Mouse (Mus musculus): ENCODE measurements around the gene Irf3. TPM values are rescaled to one million over a fixed set of nuclear protein-coding genes. Genes with fewer than 3 reads are reported as not detected.

Gene Irf3
- polyA plus RNA-seq, 1 experiment: 87.0 TPM

DNA sequence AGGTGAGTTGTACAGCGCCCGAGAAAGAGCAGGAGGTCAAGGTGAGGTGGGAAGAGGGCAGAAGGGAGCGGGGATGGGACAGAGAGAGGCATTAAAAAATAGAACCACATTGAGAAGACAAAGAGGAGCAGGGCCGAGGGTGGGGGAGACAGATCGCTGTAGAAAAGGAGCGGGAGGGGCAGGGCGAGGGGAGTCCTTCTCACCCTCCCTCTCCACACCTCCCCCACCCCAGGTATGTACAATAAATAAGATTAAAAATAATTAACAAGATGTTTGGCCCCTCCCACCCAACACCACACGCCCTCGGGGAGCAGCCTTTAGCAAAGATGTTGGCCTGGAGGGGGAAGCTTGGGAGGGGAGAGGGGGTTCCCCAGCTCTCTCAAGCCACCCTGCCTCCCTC is 30.3 kb downstream of the Irf3 start:
- no peak overlapping the region for H3K4me3 ChIP-seq (replicated peaks)
- TF ChIP-seq GATA1 (IDR thresholded peaks at IDR 0.05; ENCODE audit: borderline replicate concordance, low read length): no peak
- no peak for TF ChIP-seq FLI1 (IDR thresholded peaks at IDR 0.05; ENCODE audit: low read length)
- H3K9me3 ChIP-seq: no peaks in the 10 kb centered on the region
- peaks cover 3% of the 10 kb centered on the region; the same call in 1 of the 2 replicates for H3K4me1 ChIP-seq
- H3K27me3 ChIP-seq (replicated peaks): no peaks in the 10 kb centered on the region
- peaks cover 75% of the 10 kb centered on the region for H3K36me3 ChIP-seq (replicated peaks; ENCODE audit: low read length)

DNA sequence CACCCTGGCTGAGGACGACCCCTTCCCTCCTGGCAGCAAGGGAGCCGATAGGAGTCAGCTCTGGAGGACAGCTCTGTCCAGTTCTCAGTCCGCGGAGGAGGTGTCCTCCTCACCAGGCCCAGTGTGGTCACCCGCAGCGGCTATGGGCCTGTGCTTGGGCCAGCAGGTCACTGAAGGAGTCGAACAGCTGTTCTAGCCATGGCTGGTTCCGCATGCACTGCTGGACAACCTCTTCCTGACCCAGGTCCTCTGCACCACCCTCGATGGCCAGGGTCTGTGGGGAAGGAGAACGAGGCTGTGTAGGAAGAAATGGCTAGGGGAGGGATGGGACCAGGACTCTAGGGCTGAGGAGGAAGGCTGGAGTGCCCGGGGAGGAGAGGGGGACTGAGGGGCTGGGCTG is 30.9 kb downstream of the Irf3 start:
- no peaks in the 10 kb centered on the region for H3K9me3 ChIP-seq
- peaks cover 3% of the 10 kb centered on the region; the same call in 1 of the 2 replicates for H3K4me1 ChIP-seq
- no peak overlapping the region for H3K4me3 ChIP-seq (replicated peaks)
- TF ChIP-seq GATA1 (IDR thresholded peaks at IDR 0.05; ENCODE audit: borderline replicate concordance, low read length) (no peak), FLI1 (IDR thresholded peaks at IDR 0.05; ENCODE audit: low read length) (no peak)
- H3K27me3 ChIP-seq (replicated peaks): no peaks in the 10 kb centered on the region
- H3K36me3 ChIP-seq (replicated peaks; ENCODE audit: low read length): peaks cover 79% of the 10 kb centered on the region

- Histone ChIP-seq H3K4me3 (replicated peaks) (no peak overlapping the region), H3K36me3 (replicated peaks; ENCODE audit: low read length) (peaks cover 93% of the 10 kb centered on the region), H3K27me3 (replicated peaks) (no peaks in the 10 kb centered on the region), H3K9me3 (no peaks in the 10 kb centered on the region), H3K4me1 (peaks cover 3% of the 10 kb centered on the region; the same call in 1 of the 2 replicates)
- TF ChIP-seq GATA1 (IDR thresholded peaks at IDR 0.05; ENCODE audit: borderline replicate concordance, low read length): no peak
- no peak for TF ChIP-seq FLI1 (IDR thresholded peaks at IDR 0.05; ENCODE audit: low read length)
These were observed 32.5 kb downstream of the Irf3 start for GRCm38 (mm10) chr7:45029995-45030394.

DNA sequence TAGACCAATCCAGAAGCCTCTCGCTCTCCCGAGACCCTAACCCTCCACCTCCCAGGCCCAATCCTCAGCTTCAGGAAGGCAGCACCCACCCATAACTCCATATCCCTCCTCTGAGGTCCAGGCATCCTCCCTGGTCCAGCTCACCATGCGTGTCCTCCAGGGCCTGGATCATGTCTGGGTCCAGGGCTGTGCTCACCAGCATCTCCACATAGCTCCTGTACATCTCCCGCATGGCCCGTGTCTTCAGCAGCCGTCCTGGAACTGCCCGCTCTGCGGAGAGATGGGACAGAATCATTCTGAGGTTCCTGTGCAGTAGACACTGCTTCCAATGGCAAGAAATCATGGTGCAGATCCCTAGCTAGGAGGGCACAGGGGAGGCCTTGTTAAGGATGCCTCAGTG is 33.4 kb downstream of the Irf3 start:
- no peaks in the 10 kb centered on the region for H3K27me3 ChIP-seq (replicated peaks)
- no peaks in the 10 kb centered on the region for H3K9me3 ChIP-seq
- peaks cover 97% of the 10 kb centered on the region for H3K36me3 ChIP-seq (replicated peaks; ENCODE audit: low read length)
- no peak for TF ChIP-seq FLI1 (IDR thresholded peaks at IDR 0.05; ENCODE audit: low read length)
- TF ChIP-seq GATA1 (IDR thresholded peaks at IDR 0.05; ENCODE audit: borderline replicate concordance, low read length): no peak
- peaks cover 3% of the 10 kb centered on the region; the same call in 1 of the 2 replicates for H3K4me1 ChIP-seq
- H3K4me3 ChIP-seq (replicated peaks): no peak overlapping the region

DNA sequence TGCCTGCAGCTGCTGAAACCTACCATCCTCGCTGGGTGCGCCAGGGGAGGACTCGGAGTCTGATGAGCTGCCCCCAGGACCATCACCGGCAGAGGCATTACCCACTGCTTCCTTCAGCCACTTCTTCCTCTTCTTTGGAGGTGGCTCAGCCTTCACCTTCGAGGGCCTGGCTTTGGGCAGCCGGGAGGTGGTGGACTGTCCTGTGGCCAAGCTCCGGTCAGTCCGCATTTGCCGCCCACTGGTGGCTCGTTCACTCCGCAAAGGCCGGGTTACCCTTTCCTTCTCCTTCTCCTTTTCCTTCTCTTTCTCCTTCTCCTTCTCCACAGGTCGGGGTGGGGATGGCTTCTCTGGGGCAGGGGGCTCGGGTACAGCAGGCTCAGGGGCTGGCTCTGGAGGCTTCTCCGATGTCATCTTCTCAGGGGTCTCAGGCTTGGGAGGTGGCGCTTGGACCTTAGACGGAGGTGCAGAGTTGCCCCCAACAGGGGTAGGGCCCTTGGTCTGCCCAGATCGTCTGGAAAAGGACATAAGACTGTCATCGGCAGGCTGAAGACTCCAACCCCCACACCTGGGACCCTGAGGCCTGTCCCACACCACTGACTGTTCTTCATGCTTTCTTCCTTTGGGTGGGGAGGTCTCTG is 36.4 kb downstream of the Irf3 start:
- no peaks in the 10 kb centered on the region for H3K9me3 ChIP-seq
- no peaks in the 10 kb centered on the region for H3K27me3 ChIP-seq (replicated peaks)
- peaks cover 15% of the 10 kb centered on the region; the same call in 1 of the 2 replicates for H3K4me1 ChIP-seq
- TF ChIP-seq FLI1 (IDR thresholded peaks at IDR 0.05; ENCODE audit: low read length) (no peak), GATA1 (IDR thresholded peaks at IDR 0.05; ENCODE audit: borderline replicate concordance, low read length) (no peak)
- peaks cover 99% of the 10 kb centered on the region for H3K36me3 ChIP-seq (replicated peaks; ENCODE audit: low read length)
- H3K4me3 ChIP-seq (replicated peaks): no peak overlapping the region

DNA sequence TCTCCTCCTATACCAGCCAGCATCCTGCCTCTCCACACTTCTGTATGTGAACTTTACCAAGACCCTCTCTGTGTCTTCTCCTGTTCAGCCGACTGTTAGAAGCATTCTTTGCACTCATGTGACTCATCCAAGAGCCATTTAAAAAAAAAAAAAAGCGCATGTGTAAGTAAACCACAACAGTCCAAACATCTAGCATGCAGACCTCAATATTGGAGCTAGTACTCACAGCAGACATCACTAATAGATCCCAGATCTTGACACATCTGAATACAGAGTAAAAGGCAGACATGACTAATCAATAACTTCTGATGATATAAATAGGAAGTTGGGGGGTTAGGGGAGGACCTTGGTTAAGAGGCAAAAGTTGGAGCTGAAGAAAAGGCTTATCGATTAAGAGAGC is 38.2 kb downstream of the Irf3 start:
- H3K4me3 ChIP-seq (replicated peaks): no peak overlapping the region
- H3K9me3 ChIP-seq: no peaks in the 10 kb centered on the region
- peaks cover 98% of the 10 kb centered on the region for H3K36me3 ChIP-seq (replicated peaks; ENCODE audit: low read length)
- TF ChIP-seq GATA1 (IDR thresholded peaks at IDR 0.05; ENCODE audit: borderline replicate concordance, low read length) (no peak), FLI1 (IDR thresholded peaks at IDR 0.05; ENCODE audit: low read length) (no peak)
- H3K4me1 ChIP-seq: peaks cover 15% of the 10 kb centered on the region; the same call in 1 of the 2 replicates
- no peaks in the 10 kb centered on the region for H3K27me3 ChIP-seq (replicated peaks)

- H3K36me3 ChIP-seq (replicated peaks; ENCODE audit: low read length): peaks cover 98% of the 10 kb centered on the region
- TF ChIP-seq FLI1 (IDR thresholded peaks at IDR 0.05; ENCODE audit: low read length) (no peak), GATA1 (IDR thresholded peaks at IDR 0.05; ENCODE audit: borderline replicate concordance, low read length) (no peak)
- H3K4me3 ChIP-seq (replicated peaks): no peak overlapping the region
- H3K4me1 ChIP-seq: peaks cover 15% of the 10 kb centered on the region; the same call in 1 of the 2 replicates
- H3K27me3 ChIP-seq (replicated peaks): no peaks in the 10 kb centered on the region
- H3K9me3 ChIP-seq: no peaks in the 10 kb centered on the region
These were observed 39.3 kb downstream of the Irf3 start for GRCm38 (mm10) chr7:45036702-45037101.

GRCm38 (mm10) chr7:45037720-45038361 is 40.4 kb downstream of the Irf3 start:
- peaks cover 98% of the 10 kb centered on the region for H3K36me3 ChIP-seq (replicated peaks; ENCODE audit: low read length)
- TF ChIP-seq GATA1 (IDR thresholded peaks at IDR 0.05; ENCODE audit: borderline replicate concordance, low read length) (no peak), FLI1 (IDR thresholded peaks at IDR 0.05; ENCODE audit: low read length) (no peak)
- no peaks in the 10 kb centered on the region for H3K9me3 ChIP-seq
- no peak overlapping the region for H3K4me3 ChIP-seq (replicated peaks)
- H3K27me3 ChIP-seq (replicated peaks): no peaks in the 10 kb centered on the region
- H3K4me1 ChIP-seq: peaks cover 15% of the 10 kb centered on the region; the same call in 1 of the 2 replicates

- H3K36me3 ChIP-seq (replicated peaks; ENCODE audit: low read length): peaks cover 98% of the 10 kb centered on the region
- H3K4me1 ChIP-seq: peaks cover 18% of the 10 kb centered on the region; the same call in 1 of the 2 replicates
- H3K4me3 ChIP-seq (replicated peaks): no peak overlapping the region
- H3K27me3 ChIP-seq (replicated peaks): no peaks in the 10 kb centered on the region
- H3K9me3 ChIP-seq: no peaks in the 10 kb centered on the region
- no peak for TF ChIP-seq FLI1 (IDR thresholded peaks at IDR 0.05; ENCODE audit: low read length)
- no peak for TF ChIP-seq GATA1 (IDR thresholded peaks at IDR 0.05; ENCODE audit: borderline replicate concordance, low read length)
These were observed 41.0 kb downstream of the Irf3 start for GRCm38 (mm10) chr7:45038411-45038810.

- Histone ChIP-seq H3K9me3 (no peaks in the 10 kb centered on the region), H3K27me3 (replicated peaks) (no peaks in the 10 kb centered on the region), H3K36me3 (replicated peaks; ENCODE audit: low read length) (peaks cover 96% of the 10 kb centered on the region), H3K4me3 (replicated peaks) (no peak overlapping the region), H3K4me1 (peaks cover 23% of the 10 kb centered on the region)
- TF ChIP-seq FLI1 (IDR thresholded peaks at IDR 0.05; ENCODE audit: low read length): no peak
- no peak for TF ChIP-seq GATA1 (IDR thresholded peaks at IDR 0.05; ENCODE audit: borderline replicate concordance, low read length)
These were observed 43.4 kb downstream of the Irf3 start for GRCm38 (mm10) chr7:45040851-45041250.
